Mouse (Mus musculus) olfactory bulb, adult 2 months (tissue): ENCODE measurements around the gene 4933416C03Rik.

Experiments used
- CTCF ChIP-seq: fragments of 200-500 bp; IDR thresholded peaks from 2 replicates; pipeline ENCODE4 v1.5.1; 2012; ENCODE audit warnings: low read depth, mild to moderate bottlenecking, low read length, moderate library complexity; ENCODE audit not compliant: insufficient read depth
- POLR2A ChIP-seq: fragments of 200-500 bp; IDR thresholded peaks from 2 replicates; pipeline ENCODE4 v1.6.1; 2012; ENCODE audit warnings: mild to moderate bottlenecking, low read depth, low read length, moderate library complexity; ENCODE audit not compliant: insufficient read depth

DNA sequence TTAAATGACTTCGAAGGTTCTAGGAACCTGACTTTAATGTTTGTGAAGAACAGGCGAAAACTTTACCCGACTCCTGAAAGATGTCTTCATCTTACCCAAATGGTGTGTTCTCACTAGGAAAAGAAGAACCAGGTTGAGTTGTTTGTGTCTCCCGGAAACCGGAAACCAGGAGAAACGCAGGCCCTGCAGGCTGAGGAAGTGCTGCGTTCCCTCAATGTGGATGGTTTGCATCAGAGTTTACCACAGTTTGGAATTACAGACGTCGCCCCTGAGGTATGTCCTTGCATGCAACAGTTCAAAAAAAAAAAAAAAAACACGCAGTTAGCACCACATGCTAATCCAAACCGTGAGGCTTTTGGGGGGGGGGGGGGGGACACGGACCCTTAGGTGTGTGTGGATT, 48.6 kb upstream of the 4933416C03Rik start:
- no peak for TF ChIP-seq POLR2A
- TF ChIP-seq CTCF, result no peak
